Mouse (Mus musculus): ENCODE results near the gene Slc35g3. TPM values are rescaled to one million over a fixed set of nuclear protein-coding genes. Genes with fewer than 3 reads are reported as not detected.

The Slc35g3 gene
- total RNA-seq (2014; fragmentation: Nextera tagmentation), result not detected in 2 replicates
- not detected in 2 replicates for total RNA-seq (2017)

DNA sequence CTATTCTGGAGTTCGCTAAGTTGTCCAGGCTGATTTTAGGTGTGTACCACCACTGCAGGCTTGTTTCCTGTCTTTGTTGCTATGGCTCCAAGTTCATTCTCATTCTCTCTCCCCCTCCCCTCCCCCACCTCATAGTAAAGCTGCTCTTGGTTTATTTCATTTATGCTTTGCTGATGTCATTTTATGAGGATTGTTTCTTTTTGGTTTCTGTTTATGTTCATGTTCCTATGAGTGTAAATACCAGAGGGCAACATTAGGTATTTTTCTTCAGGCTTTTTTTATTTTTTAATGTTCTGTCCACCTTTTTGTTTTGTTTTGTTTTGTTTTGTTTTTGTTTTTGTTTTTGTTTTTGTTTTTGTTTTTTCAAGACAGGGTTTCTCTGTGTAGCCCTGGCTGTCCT is at the start of gene Slc35g3:
Gene Slc35g3, minus strand, starts transcription at position 101 of the 400 bp plus-strand sequence.
- ATAC-seq (replicated peaks; ENCODE audit: poor library complexity, severe bottlenecking), result no peak

DNA sequence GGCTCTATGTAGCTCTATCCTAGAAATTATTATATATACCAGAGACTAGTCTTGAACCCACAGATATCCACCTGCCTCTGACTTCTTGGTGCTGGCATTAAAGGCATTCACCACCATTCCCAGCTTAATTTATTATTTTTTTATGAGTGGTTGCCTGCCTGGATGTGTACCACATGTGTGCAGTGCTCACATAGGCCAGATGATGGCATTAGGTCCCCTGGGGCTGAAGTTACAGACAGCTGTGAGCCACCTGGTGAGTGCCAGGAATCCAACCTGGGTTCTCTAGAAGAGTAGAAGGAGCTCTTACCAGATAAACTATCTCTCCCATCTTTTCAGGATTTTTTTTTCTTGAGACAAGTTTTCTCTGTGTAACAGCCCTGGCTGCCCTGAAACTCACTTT is 48.5 kb upstream of the Slc35g3 start:
- ATAC-seq (replicated peaks; ENCODE audit: poor library complexity, severe bottlenecking), result no peak

DNA sequence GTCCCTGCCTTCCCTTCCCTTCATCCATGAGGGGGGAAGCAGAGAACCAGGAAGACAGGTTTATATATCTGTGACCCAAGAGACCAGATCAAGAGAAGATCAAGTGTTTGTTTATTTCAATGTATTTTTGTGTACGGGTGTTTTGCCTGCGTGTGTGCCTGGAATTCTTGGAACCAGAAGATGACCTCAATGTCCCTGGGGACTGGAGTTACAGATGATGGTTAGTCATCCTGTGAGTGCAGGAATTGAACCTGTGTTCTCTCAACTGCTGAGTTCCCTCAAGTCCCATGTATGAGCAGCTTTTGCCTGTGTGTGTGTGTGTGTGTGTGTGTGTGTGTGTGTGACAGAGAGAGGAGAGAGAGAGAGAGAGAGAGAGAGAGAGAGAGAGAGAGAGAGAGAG is 45.9 kb upstream of the Slc35g3 start:
- no peak for ATAC-seq (replicated peaks; ENCODE audit: poor library complexity, severe bottlenecking)

DNA sequence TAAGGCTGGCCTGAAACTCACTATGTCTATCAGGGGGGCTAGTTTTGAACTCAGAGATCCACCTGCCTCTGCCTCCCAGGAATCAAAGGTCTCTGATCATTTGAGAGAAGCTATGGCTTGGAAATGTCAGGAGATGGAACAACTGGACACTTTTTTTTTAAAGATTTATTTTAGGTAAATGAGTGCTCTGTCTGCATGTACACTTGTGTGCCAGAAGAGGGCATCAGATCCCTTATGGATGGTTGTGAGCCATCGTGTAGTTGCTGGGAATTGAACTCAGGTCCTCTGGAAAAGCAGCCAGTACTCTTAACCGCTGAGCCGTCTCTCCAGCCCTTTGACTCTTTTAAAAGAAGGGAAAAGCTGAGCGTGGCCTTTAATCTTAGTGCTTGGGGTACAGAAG is 44.6 kb upstream of the Slc35g3 start:
- no peak for ATAC-seq (replicated peaks; ENCODE audit: poor library complexity, severe bottlenecking)

DNA sequence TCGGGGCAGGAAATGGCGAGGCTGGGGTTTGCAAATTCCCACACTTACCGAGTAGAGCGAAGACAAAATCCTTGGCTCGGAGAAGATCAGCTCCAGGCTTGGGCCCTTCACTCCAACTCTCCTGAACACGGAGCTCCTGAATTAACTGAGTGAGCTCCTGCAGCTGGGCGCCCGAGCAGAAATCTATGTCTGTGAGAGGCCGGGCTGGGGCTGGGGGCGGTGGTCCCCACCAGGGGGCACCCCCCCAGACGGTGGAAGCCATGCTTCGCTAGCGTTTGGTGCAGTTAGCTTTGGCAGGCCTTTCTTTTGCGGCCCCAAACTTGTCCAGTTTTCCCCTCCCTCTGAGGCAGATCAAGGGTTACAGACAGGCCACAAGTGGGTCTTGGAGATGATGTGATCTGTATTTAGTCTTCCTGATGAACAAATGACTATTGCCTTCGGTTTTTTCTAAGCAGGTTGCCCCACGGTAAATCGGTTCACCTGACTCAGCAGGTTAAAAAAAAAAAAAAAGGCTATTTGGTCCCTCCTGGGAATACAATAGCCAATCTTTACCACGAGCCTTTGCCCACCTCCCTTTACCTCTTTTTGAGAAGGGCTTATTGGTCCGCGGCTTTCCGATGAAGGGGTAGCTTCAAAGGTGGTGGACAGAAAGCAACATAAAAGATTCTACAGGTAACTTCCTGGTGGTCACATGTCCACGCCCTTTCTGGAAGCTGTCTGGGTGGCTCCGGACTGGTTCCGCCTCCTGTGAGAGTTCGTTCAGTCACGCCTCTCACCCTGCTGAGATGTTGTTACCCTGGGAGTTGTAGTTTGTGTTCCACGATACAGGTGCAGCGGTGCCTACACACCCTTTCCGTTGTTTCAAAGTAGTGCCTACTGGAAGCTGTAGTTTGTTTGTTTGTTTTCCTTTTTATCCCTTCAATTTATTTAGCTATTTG is 43.5 kb upstream of the Slc35g3 start, which contains the start of gene Tmem102:
Gene Tmem102, minus strand, starts transcription at position 653 of the 938 bp plus-strand sequence.
- no peak for ATAC-seq (replicated peaks; ENCODE audit: poor library complexity, severe bottlenecking)

DNA sequence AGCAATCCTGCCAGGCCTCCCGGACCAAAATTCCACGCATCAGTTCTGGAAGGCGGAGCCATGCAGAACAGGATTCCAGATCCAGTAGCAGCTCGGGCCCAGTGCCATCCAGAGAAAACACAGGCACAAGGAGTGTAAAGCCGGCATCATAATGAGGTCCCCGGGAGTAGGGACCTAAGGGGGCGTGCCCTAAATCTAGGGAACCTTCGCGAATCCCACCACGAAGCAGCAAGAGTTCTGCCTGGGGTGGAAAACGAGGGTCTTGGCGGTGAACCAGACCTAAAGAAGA is 42.8 kb upstream of the Slc35g3 start:
- ATAC-seq (replicated peaks; ENCODE audit: poor library complexity, severe bottlenecking), result no peak

DNA sequence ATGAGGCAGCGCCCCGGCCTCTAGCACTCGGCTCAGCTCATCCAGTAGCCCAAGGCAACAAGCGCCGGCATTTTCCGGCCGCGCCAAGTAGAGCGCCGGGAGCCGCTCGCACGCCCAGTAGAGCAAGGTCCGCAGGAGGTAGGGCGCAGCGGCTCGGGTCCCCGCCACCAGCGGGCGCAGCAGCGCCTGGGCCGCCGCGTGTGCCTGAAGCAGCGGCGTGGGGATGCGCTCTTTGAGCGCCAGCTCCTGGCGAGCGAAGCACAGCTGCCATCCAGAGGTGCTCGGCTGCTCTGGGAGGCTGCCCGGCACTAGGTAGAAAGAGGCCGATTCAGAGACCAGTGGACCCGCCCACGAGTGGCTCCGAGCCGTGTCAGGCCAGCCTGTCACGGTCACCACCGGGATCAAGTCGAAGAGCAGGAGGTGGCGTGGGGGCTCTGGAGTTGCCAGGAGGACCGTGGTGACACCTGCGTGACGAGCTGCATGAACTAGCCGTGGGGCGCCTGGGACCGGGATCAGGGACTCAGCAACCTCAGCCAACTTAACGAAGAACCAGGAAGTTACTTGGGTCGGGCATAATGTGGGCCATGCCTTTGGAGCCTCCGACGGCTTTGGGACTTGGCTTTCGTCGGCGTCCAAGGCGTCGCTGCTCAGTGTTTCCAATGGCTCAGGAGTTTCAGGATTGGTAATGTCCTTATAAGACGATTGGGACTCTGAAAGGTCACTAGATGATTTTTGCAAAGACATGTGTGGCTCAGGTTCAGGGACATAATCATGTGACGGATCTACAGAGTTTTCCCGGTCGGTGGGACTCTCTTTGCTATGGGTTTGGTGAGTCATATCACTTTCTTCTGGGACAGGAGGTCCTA is 42.3 kb upstream of the Slc35g3 start:
- peak; percentile 54 for ATAC-seq (replicated peaks; ENCODE audit: poor library complexity, severe bottlenecking)

DNA sequence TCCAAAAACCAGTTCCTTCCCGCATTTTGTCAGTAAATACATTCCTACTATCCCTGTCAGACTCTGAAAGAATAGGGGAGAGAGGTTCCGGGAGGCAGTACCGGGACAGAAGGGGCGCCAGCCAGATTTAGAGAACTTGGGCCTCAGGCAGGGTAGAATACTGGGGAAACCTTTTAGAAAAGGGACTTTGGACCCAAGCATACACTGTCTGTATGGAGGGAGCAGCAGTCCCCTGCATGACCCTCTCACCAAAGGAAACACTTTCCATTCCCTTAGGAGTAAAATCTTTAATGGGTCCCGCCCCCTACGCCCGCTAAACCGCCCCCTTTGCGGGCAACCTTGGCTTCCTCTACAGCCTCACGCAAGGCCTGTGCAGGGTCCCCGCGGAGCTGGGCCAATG is 41.6 kb upstream of the Slc35g3 start:
- peak; percentile 17 for ATAC-seq (replicated peaks; ENCODE audit: poor library complexity, severe bottlenecking)

DNA sequence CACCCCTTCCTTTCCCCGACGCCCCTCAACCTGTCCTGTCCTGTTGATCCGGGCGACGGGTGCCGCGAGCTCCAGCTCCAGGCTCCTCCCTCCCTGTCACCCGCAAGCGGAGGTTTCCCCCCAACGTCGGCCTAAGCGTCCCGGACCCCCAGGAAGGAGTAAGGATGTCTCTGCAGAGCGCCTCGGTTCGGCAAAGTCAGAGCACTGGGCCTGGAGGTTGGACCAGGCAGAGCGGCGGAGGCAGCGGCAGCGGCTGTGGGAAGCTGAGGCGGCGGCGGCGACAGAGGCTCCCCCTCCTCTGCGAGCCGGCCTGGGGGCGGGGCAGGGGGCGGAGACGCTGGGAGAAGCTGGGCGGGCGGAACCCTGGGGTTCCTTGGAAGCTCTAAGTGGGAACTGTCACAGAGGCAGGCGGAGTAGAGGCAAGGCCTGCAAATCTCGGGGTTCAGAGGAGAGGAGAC is 40.9 kb upstream of the Slc35g3 start:
- peak; percentile 62 for ATAC-seq (replicated peaks; ENCODE audit: poor library complexity, severe bottlenecking)

DNA sequence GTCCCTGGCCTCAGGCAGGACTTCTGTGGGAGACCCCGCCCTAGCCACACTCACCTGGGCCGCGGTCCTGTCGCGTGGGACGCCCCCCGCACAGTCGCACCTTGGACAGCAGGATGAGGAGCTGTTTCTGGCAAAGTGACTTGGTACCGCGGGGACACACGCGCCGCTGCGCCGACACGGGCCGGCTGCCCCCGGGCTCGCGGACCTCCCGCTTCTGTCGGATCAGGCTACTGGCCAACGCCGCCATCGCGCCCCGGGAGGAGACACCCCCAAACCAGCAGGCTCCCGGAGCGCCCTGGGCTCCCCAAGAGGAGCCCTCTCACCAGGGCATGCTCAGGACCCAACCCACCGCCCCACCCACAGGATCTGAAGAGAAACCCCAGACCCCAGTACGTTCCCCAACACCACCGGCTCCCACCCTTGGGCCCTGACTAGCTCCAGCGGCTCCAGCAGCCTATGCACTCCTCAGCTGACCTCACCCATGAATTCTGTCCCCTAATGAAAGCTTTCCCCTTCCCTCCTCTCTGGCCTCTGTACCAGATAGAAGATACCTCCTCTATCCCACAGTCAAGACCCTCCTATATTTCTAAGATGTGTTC is 39.7 kb upstream of the Slc35g3 start, which contains the start of gene Fgf11:
Gene Fgf11, minus strand, starts transcription at position 479 of the 599 bp plus-strand sequence.
- no peak for ATAC-seq (replicated peaks; ENCODE audit: poor library complexity, severe bottlenecking)

DNA sequence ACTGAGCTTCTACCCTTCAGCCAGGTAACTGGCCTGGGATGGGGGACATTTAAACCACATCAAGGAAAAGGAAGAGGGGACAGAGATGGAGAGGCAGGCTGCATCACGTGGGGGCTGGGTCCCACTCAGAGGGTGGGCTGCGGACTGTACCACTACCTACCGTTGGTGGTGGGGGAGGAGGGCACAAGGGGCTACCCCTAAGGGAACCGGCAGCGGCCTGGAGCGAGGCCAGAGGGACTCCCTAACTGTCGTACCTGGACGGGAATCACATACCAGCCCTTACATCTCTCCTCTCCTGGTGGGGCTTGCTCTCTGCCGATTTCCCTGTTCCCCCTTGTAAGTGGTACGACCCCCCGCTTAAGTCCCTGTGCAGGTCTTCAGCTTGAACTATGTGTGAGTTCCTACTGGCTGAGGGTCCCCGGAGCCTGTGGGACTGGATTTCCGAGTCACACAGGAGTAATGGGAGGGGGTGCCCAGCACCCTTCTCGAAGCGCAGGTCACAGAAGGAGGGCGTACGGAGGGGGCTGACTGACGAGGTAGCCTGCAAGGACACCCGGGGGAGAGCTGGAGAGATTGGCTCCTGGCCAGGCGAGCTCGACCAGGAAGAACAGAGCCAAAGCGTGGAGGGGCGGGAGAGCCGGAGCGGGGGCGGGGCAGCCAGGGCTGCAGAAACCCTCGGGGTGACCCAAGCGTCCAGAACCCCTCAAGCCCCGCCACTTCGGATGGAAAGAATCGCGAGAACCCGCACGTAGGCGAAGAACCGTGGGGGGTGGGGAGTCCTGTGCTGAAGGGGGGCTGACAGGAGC is 38.8 kb upstream of the Slc35g3 start:
- ATAC-seq (replicated peaks; ENCODE audit: poor library complexity, severe bottlenecking), result no peak

DNA sequence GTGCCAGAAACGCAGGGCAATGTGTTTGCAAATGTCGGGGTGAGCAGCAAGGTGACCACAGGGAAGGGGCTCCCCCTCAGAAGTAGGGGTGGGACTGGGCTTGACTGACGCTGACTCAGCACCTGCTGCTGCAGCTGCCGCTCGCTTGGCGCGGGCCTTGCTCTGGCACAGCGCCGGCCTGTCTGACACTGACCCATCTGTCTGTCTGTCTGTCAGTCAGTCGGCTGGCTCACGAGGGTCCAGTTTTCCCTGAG is 38.3 kb upstream of the Slc35g3 start:
- ATAC-seq (replicated peaks; ENCODE audit: poor library complexity, severe bottlenecking), result no peak

DNA sequence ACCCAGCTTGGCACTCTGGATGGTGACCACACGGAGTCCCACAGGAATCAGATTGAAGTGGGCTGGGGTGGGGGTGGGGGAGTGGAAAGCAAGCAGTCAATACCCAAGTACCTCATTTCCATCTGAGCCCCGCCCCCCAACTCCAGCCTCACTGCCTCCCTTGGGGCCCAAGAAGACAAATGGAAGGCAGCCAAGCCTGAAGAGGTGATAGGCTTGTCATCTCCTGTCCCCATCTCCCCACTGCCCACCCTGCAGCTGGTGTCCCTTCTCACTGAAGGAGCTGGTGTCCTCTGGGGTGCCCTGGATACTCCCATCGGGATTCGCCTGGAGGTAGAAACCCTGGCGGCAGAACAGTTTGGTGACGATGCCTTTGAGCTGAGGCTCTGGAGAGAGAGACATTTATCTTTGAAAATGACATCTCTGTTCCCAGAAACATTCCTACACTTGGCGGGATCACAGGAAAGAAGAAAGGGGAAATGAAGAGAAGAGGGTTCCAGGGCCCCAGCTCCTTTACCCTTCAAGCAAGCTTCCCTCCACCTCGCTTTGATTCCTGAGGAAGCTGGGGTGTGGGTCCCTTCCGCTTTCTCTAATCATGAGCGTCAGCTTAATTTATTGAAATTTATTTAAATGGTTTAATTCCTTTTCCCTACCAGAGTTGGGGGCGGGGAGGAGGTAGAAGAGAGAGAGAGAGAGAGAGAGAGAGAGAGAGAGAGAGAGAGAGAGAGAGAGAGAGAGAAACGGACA is 37.8 kb upstream of the Slc35g3 start:
- no peak for ATAC-seq (replicated peaks; ENCODE audit: poor library complexity, severe bottlenecking)

DNA sequence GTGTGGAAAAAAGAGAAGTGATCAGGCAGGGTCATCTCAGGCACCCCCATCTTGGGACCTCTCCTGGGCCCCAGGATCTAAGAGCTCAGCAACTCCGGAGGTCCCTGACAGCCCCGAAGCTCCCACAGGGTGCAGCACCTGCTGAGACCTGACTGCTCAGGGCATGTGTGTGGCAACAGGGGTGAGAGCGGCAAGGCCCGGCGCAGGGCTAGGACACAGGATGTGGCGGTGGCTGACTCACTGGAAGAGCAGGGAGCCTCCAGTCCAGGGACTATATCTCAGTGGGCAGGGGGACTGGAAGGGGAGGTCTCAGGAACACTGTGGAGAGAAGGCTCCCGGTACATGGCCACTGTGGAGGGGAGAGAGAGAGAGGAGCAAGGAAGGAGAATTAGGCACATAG is 36.2 kb upstream of the Slc35g3 start:
- no peak for ATAC-seq (replicated peaks; ENCODE audit: poor library complexity, severe bottlenecking)

DNA sequence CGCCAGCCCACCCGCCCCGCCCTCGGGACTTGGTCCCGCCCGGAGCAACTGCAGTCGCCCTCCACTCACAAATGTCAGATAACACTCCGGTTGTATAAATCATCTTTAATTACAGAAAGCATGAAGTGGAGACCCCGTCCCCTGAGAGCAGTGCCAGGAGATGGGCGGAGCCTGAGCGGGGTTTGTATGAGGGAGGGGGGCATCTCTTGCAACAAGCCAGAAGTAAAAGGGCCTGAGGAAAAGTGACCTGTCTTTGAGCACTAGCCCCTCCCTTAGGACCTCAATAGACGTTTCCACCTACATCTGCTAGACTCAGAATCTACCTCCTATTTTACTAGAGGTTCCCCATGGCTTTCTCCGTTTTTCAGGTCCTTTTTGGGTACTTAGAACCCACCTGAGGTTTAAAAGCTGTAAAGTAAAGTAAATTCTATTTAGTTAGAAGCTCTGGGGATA is 34.2 kb upstream of the Slc35g3 start:
- no peak for ATAC-seq (replicated peaks; ENCODE audit: poor library complexity, severe bottlenecking)

DNA sequence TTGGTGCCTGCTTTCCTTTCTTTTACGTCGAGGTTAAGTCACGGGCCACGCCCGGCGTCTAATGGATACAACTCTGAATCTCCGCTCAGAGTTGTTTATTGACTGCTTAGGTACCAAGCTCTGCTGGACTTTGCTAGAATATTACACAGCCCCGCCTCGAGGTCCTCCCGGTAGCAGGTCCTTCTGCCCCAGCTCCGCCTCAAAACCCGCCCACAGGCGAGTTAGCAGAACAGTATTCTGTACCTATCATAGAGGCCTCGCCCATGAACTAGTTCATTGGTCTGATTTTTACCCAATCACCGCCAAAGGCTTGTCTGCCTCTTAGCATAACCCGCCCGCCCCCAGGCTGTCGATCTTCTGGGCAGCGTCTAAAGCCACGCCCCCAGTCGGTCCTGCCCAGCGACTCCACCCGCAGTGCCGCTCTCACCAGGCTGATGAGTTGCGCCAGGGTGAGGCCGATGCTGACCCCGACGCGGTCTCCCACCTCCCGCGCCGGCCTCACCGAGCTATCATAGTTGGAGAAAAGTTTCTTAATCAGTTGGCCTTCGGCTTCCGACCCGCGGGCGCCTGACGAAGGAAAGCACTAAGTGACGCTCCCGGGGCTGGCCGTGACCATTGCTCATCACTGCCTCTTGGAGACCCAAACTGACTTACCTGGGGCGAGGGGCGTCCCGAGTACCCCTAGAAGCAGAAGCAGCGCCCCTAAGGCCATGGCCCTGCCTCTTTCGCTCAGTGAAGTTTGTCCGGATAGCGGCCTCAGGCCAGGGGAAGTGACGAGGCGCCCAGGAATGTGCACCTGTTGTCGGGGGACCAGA is 33.6 kb upstream of the Slc35g3 start, which contains the start of gene Chrnb1:
Gene Chrnb1, minus strand, starts transcription at position 776 of the 815 bp plus-strand sequence.
- ATAC-seq (replicated peaks; ENCODE audit: poor library complexity, severe bottlenecking), result peak; percentile 92

DNA sequence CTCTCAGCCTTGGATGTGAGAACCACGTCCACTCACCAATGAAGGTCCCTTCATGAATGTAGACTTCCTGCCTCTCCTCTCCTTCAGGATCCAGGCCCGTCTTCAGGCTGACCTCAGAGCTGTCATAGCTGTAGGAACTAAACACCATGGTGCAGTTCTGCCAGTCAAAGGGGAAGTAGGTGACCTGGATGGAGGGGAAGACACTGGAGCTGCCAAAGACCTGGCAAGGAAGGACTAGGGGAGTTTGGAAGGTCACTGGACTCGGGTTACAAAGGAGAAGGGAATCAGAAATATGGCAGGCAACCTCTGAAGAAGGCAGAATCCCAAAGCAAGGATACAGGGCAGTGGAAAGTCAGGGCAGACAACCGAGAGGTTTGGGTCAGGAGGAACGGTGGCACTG is 31.7 kb upstream of the Slc35g3 start:
- no peak for ATAC-seq (replicated peaks; ENCODE audit: poor library complexity, severe bottlenecking)

DNA sequence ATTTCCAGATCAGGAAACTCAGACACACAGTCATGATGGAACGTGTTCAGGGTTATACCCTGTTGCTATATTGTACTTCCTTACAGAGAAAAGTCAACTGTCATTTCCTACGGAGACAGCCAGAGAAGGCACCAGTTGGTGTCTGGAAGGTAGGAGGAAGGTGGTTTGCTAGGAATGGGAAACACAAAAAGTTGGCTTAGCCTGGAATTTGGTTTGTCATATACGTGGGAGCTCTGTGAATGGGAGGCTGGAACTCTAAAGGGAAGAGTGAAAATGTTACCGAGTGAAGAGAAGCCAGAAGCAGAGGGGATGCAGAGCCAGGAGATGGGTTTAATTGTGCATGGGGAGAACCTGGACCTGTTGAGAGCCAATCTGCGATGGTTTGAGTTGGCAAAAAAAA is 29.7 kb upstream of the Slc35g3 start:
- no peak for ATAC-seq (replicated peaks; ENCODE audit: poor library complexity, severe bottlenecking)

Measured in granulocyte monocyte progenitor cell, adult 5-6 weeks (primary cell).